Mouse (Mus musculus) spleen, adult 2 months (tissue): ENCODE data around the gene Plce1. TPM values are rescaled to one million over a fixed set of nuclear protein-coding genes. Genes with fewer than 3 reads are reported as not detected.

ENCODE experiments used
- DNase-seq, 2 experiments: peaks; one replicate each; pipeline versions ENCODE4 v3.0.0 to v3.0.0-alpha.2; 2012 to 2021; ENCODE audit warnings: low spot score in 2 of 2, low read depth in 1 of 2
- H3K27ac ChIP-seq: fragments of 200-500 bp; 2 replicates; pipeline ENCODE4 v1.5.1; 2012; ENCODE audit warnings: low read length, inconsistent platforms; ENCODE audit not compliant: insufficient read depth
- H3K27me3 ChIP-seq: fragments of 200-500 bp; 2 replicates; pipeline ENCODE4 v1.6.1; 2012; ENCODE audit warnings: mild to moderate bottlenecking, moderate library complexity, low read length, inconsistent platforms; ENCODE audit not compliant: control insufficient read depth, insufficient read depth
- H3K36me3 ChIP-seq: fragments of 200-500 bp; 2 replicates; pipeline ENCODE4 v1.6.1; 2012; ENCODE audit warnings: mild to moderate bottlenecking, low read length, inconsistent platforms; ENCODE audit not compliant: control insufficient read depth, insufficient read depth
- H3K4me1 ChIP-seq: fragments of 200-500 bp; 2 replicates; pipeline ENCODE4 v1.6.1; 2011; ENCODE audit warnings: inconsistent platforms; ENCODE audit not compliant: control insufficient read depth, insufficient read depth, insufficient read length
- H3K4me3 ChIP-seq: fragments of 200-500 bp; 2 replicates; pipeline ENCODE4 v1.5.1; 2011; ENCODE audit warnings: mild to moderate bottlenecking, inconsistent platforms; ENCODE audit not compliant: insufficient read depth, insufficient read length; ENCODE audit errors: extremely low read depth
- CTCF ChIP-seq: fragments of 200-500 bp; IDR thresholded peaks from 2 replicates; pipeline ENCODE4 v1.5.1; 2011; ENCODE audit warnings: mild to moderate bottlenecking, inconsistent platforms; ENCODE audit not compliant: insufficient read depth, insufficient read length, insufficient replicate concordance; ENCODE audit errors: extremely low read depth
- POLR2A ChIP-seq: fragments of 200-500 bp; IDR thresholded peaks from 2 replicates; pipeline ENCODE4 v1.6.1; 2011; ENCODE audit warnings: low read depth, low read length, inconsistent platforms
- WGBS: fragments of 180-500 bp; shearing (Covaris S2); methylation state at CpG from one replicate; pipeline ENCODE4 v1.1.7; 2018; 5-methylcytosine and 5-hydroxymethylcytosine counted together
- polyA plus RNA-seq: library from polyadenylated mRNA; depleted of rRNA; stranded (reverse); fragments of >200 nt; gene quantifications from 2 replicates; pipeline ENCODE4 v1.2.3, GENCODE M21; 2012

The Plce1 gene
- polyA plus RNA-seq, 1 experiment = 1.7 TPM

- H3K27me3 ChIP-seq = no peaks in the 10 kb centered on the region
- H3K4me3 ChIP-seq = no peak overlapping the region
- H3K36me3 ChIP-seq = no peaks in the 10 kb centered on the region
- WGBS = 55% methylated on average over 12 of the region's 12 CpGs
- no peak overlapping the region for H3K27ac ChIP-seq
- DNase-seq = no peak
- H3K4me1 ChIP-seq = no peaks in the 10 kb centered on the region
- TF ChIP-seq CTCF (no peak), POLR2A (no peak)
These were observed 112.5 kb downstream of the Plce1 start for GRCm38 (mm10) chr19:38593225-38593897.

- no peaks in the 10 kb centered on the region for H3K36me3 ChIP-seq
- H3K4me3 ChIP-seq = no peak overlapping the region
- no peaks in the 10 kb centered on the region for H3K4me1 ChIP-seq
- TF ChIP-seq CTCF (no peak), POLR2A (no peak)
- DNase-seq = no peak
- no peak overlapping the region for H3K27ac ChIP-seq
- no peaks in the 10 kb centered on the region for H3K27me3 ChIP-seq
- 68% methylated on average over 4 of the region's 4 CpGs for WGBS
These were observed 115.2 kb downstream of the Plce1 start for GRCm38 (mm10) chr19:38596096-38596495.

- H3K27ac ChIP-seq = no peak overlapping the region
- no peaks in the 10 kb centered on the region for H3K4me1 ChIP-seq
- no peak for TF ChIP-seq CTCF
- TF ChIP-seq POLR2A = no peak
- no peak for DNase-seq
- H3K27me3 ChIP-seq = no peaks in the 10 kb centered on the region
- H3K4me3 ChIP-seq = no peak overlapping the region
- 42% methylated on average over 2 of the region's 2 CpGs for WGBS
- no peaks in the 10 kb centered on the region for H3K36me3 ChIP-seq
These were observed 116.5 kb downstream of the Plce1 start for GRCm38 (mm10) chr19:38597392-38597791.

DNA sequence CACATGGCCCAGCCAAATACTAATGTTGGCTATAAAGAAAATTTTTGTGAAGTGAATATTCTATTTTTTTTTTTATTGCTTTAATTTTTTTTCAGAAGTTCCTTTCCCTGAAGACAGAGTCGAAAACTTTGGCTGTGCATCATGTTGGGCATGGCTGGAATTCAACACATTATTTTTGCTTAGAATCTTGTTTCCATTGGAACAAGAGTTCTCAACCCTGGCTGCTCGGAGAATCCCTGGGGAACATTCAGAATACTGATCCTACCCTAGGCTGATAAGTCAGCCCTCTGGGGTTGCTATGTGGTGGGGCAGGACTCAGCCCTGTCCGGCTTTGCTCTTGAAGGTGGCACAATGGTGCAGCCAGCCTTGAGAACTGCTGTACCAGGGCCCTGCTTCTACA, 118.1 kb downstream of the Plce1 start:
- DNase-seq = no peak
- TF ChIP-seq CTCF (no peak), POLR2A (no peak)
- H3K27me3 ChIP-seq = no peaks in the 10 kb centered on the region
- no peaks in the 10 kb centered on the region for H3K4me1 ChIP-seq
- no peak overlapping the region for H3K27ac ChIP-seq
- 85% methylated on average over 3 of the region's 3 CpGs for WGBS
- H3K4me3 ChIP-seq = no peak overlapping the region
- no peaks in the 10 kb centered on the region for H3K36me3 ChIP-seq

- no peaks in the 10 kb centered on the region for H3K4me1 ChIP-seq
- no peak for TF ChIP-seq POLR2A
- no peak for TF ChIP-seq CTCF
- DNase-seq = no peak
- 84% methylated on average over 5 of the region's 5 CpGs for WGBS
- H3K4me3 ChIP-seq = no peak overlapping the region
- H3K27ac ChIP-seq = no peak overlapping the region
- no peaks in the 10 kb centered on the region for H3K36me3 ChIP-seq
- H3K27me3 ChIP-seq = no peaks in the 10 kb centered on the region
These were observed 120.2 kb downstream of the Plce1 start for GRCm38 (mm10) chr19:38601127-38601526.

GRCm38 (mm10) chr19:38602811-38603210, 121.9 kb downstream of the Plce1 start:
- H3K4me3 ChIP-seq = no peak overlapping the region
- no peaks in the 10 kb centered on the region for H3K36me3 ChIP-seq
- WGBS = 85% methylated on average over 9 of the region's 9 CpGs
- no peaks in the 10 kb centered on the region for H3K27me3 ChIP-seq
- TF ChIP-seq CTCF (no peak), POLR2A (no peak)
- H3K4me1 ChIP-seq = no peaks in the 10 kb centered on the region
- no peak overlapping the region for H3K27ac ChIP-seq
- DNase-seq = no peak

DNA sequence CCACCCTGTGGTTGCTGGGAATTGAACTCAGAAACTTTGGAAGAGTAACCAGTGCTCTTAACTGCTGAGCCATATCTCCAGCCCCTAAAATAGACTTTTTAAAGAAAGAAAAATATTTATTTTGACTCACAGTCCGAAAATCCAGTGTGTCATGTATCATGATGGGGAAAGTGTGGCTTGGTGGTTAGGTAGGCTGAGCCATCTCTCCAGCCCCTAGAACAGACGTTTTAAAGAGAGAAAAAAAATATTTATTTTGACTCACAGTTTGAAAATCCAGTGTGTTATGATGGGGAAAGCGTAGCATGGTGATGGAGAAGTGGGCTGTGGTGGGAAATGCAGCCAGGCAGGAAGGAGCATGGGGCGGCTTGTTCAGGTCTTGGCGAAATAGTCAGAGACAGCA, 126.3 kb downstream of the Plce1 start:
- WGBS = 78% methylated on average over 5 of the region's 5 CpGs
- no peak for DNase-seq
- Histone ChIP-seq H3K27ac (no peak overlapping the region), H3K4me1 (no peaks in the 10 kb centered on the region), H3K36me3 (no peaks in the 10 kb centered on the region), H3K4me3 (no peak overlapping the region), H3K27me3 (no peaks in the 10 kb centered on the region)
- TF ChIP-seq POLR2A (no peak), CTCF (no peak)
